Mouse (Mus musculus): ENCODE results near the gene Gm8362. TPM values are rescaled to one million over a fixed set of nuclear protein-coding genes. Genes with fewer than 3 reads are reported as not detected.
"Not testable (repeated sequence)": the region's sequence is repeated elsewhere in the genome, so short reads cannot be mapped to it uniquely, and the experiment has no call there.

The Gm8362 gene
- total RNA-seq (2021), result not detected
- long read RNA-seq, experiment 1, result 0 reads
- long read RNA-seq, experiment 2, result 0 reads

DNA sequence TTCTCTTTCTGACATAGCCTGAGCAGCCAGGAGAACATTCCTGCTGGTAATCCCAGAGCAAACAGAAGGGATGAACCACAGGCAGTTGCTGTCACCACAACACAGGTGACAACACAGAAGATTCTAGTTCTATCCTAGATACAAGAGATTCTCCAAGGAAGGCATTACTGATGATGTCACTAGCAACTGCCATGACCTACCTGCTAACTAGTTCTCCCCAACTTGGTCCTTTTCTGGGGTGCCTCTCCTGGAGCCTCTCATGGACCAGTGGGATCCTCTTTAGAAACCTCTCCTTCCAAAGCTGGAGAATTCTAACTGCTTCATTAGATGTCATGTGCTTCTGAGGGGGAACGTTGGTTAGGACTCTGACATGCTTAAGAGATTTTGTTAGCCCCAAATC is at the start of gene Gm8362:
Gene Gm8362, minus strand, starts transcription at position 101 of the 400 bp plus-strand sequence.
- not testable (repeated sequence) for DNase-seq (ENCODE audit: low spot score in 2 of 2)

DNA sequence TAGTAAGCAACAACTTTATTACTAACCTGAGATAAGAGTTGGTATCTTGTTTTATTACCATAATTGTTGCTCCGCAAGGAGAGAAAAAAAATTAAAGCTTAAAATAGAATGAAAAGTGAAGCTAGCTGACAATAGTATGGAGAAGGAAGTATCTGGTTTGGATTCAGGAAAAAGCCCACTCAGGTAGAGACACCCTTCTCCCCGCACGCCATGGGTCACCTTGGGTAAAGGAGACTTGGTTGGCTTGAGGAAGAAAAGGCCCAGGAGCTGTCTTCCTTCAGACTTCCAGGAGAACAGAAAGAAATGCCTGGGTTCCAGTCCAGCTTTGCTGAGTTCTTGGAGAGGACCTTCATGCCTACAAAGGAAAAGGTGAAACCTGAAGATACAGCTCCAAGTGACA is 49.1 kb upstream of the Gm8362 start:
- not testable (repeated sequence) for DNase-seq (ENCODE audit: low spot score in 2 of 2)

GRCm38 (mm10) chr14:6757231-6757536 is 17.0 kb downstream of the Gm8362 start:
- DNase-seq (ENCODE audit: low spot score in 2 of 2), result not testable (repeated sequence)

- not testable (repeated sequence) for DNase-seq (ENCODE audit: low spot score in 2 of 2)
Observed at GRCm38 (mm10) chr14:6756384-6757230, 17.6 kb downstream of the Gm8362 start.

DNA sequence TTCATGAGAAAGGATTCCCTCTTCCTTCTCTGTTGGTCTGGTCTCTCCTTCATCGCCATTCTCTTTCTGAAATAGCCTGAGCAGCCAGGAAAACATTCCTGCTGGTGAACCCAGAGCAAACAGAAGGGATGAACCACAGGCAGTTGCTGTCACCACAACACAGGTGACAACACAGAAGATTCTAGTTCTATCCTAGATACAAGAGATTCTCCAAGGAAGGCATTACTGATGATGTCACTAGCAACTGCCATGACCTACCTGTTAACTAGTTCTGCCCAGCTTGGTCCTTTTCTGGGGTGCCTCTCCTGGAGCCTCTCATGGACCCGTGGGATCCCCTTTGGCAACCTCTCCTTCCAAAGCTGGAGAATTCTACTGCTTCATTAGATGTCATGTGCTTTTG is 32.0 kb downstream of the Gm8362 start, which contains the start of gene Gm3636:
Gene Gm3636, minus strand, starts transcription at position 101 of the 400 bp plus-strand sequence.
- not testable (repeated sequence) for DNase-seq (ENCODE audit: low spot score in 2 of 2)

DNA sequence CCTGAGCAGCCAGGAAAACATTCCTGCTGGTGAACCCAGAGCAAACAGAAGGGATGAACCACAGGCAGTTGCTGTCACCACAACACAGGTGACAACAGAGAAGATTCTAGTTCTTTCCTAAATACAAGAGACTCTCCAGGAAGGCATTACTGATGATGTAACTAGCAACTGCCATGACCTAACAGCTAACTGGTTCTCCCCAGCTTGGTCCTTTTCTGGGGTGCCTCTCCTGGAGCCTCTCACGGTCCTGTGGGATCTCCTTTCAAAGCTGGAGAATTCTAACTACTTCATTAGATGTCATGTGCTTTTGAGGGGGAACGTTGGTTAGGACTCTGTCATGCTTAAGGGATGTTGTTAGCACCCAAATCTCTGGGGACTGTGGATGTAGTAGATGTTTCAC is 54.1 kb downstream of the Gm8362 start, which contains the start of gene Gm8050:
Gene Gm8050, minus strand, starts transcription at position 101 of the 400 bp plus-strand sequence.
- DNase-seq (ENCODE audit: low spot score in 2 of 2), result not testable (repeated sequence)

Other genes with a start within 250 kb of the Gm8362 start
- gene Gm8356, start 237.1 kb downstream of the Gm8362 start, total RNA-seq (2021), result not detected
- under 1 TPM; 0.25 to 0.31 TPM for gene Gm3629, start 183.8 kb downstream of the Gm8362 start, total RNA-seq (2021)
- gene Gm3460, start 152.0 kb downstream of the Gm8362 start, total RNA-seq (2021), result not detected
- not detected for gene Gm10251, start 90.2 kb downstream of the Gm8362 start, total RNA-seq (2021)
- gene Gm8050, start 54.2 kb downstream of the Gm8362 start, total RNA-seq (2021), result not detected
- 1 to 10 TPM in 1 of 2 experiments, under 1 TPM in 1; 0.85 to 1.8 TPM for gene Gm3636, start 32.1 kb downstream of the Gm8362 start, total RNA-seq (2021)
- gene Gm3642, start 65.9 kb upstream of the Gm8362 start, total RNA-seq (2021), result not detected
- under 1 TPM in 1 of 2 experiments, not detected in 1; 0.34 TPM for gene Gm3667, start 115.6 kb upstream of the Gm8362 start, total RNA-seq (2021)
- not detected for gene Gm6356, start 199.4 kb upstream of the Gm8362 start, total RNA-seq (2021)